Mouse (Mus musculus): Measurements from ENCODE around the gene Polr3gl.
A peak's percentile ranks its signal among the peaks of the same experiment; 100 is the strongest.

The Polr3gl gene

GRCm38 (mm10) chr3:96557694-96558093 lies 36.3 kb downstream of the Polr3gl start, which contains the start of gene Txnip:
Txnip (plus strand) TSS chr3:96557957.
- peak; percentile 99 for DNase-seq (ENCODE audit: low spot score)

GRCm38 (mm10) chr3:96556651-96557635 lies 37.0 kb downstream of the Polr3gl start:
- no peak for DNase-seq (ENCODE audit: low spot score)

GRCm38 (mm10) chr3:96555999-96556614 lies 37.9 kb downstream of the Polr3gl start:
- DNase-seq (ENCODE audit: low spot score): no peak

DNA sequence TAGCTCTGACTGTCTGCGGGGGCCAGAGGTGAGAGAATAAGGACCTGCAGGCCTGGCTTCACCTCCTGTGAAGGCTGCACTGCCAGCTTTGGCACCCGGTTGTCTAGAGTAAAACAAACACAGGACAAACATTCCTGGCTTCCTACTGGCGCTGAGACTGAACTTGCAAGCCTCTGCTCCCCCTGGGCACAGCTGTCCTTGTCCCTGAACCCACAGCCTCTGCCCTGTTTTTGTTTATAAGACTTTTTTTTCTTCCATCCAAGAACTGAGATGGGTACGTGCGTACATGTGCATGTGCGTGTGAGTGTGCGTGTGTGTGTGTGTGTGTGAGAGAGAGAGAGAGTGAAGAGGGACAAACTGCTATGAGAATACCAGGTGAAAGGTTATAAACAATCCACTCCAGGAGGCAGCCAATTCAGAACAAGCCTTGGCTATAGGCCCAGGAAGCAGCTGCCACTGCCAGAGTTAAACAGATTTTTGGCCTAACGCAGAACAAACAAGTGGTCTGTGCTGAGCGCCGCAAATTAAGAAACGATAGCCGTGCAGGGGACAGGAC lies 38.9 kb downstream of the Polr3gl start:
- peak; percentile 70 for DNase-seq (ENCODE audit: low spot score)

DNA sequence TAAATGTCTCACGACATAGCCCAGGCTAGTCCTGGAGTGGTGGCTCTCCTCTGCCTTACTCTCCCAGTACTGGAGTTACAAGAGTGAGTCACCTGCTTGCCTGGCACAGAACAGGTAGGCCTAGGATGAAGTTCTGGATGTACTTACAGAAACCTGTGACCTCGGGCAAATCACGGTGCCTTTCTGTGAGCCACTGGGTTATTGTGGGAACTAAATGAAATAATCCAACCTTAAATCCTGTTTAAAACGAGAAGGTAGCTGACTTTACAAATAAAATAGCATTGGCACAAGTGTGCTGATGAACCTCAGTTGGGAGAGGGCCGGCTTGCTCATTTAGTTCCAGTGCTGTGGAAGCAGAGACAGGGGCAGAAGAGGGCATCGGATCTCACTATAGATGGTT lies 39.7 kb downstream of the Polr3gl start:
- no peak for DNase-seq (ENCODE audit: low spot score)

DNA sequence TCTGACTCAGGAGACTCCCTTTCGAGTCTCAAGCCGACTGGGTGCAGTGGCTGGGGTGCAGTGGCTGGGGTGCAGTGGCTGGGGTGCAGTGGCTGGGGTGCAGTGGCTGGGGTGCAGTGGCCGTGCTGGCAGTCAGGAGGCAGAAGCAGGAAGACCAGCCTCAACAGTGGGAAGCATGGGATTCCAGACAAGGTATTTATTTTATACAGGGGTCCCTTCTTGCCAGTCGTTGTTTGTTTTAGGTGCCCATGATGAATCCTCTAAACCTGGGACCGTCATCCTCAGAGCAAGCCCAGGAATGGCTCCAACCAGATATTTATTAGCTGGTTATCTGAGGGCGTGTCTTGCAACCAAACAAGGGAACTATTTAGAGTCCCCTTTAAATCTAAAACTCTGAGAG lies 40.4 kb downstream of the Polr3gl start:
- DNase-seq (ENCODE audit: low spot score): no peak

GRCm38 (mm10) chr3:96551890-96552289 lies 42.1 kb downstream of the Polr3gl start:
- DNase-seq (ENCODE audit: low spot score): no peak

- DNase-seq (ENCODE audit: low spot score): no peak
Observed at GRCm38 (mm10) chr3:96551203-96551602, 42.8 kb downstream of the Polr3gl start.

- DNase-seq (ENCODE audit: low spot score): no peak
Observed at GRCm38 (mm10) chr3:96549346-96549745, 44.6 kb downstream of the Polr3gl start.

DNA sequence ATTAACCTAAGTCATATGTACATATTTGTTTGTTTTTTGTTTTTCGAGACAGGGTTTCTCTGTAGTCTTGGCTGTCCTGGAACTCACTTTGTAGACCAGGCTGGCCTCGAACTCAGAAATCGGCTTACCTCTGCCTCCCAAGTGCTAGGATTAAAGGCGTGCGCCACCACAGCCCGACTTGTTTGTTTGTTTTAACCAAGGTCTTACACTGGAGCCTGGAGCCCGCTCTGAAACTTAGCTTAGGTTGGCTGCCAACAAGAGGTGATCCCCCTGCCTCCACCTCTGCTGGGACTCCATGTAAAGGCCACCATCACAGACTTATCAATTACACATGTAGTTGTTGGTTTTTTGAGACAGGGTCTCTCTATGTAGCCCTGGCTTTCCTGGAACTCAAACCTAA lies 45.2 kb downstream of the Polr3gl start:
- no peak for DNase-seq (ENCODE audit: low spot score)

DNA sequence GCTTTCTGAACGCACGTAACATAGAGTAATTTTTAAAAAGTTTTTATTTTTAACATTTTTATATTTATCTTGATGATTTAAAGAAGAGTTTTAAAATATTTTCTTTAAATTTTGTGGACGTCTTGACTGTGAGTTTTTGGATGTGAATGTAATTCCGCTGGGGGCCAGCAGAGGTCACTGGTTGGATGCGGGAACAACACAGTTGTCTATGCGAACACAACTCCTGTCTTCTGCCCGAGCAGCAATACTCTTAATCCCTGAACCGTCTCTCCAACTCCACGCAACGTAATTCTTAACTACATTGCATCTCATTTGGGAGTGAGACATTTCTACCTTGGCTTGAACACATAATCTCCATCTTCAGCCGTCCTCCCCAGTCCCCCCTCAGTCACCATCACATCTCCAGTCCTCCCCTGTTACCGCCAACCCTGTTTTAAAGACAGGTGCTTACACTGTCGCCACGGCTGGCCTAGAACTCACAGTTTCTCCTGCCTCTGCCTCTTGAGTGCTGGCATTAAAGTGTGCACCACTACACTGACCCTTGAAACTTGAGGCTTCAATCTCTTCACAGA lies 46.5 kb downstream of the Polr3gl start:
- DNase-seq (ENCODE audit: low spot score): peak; percentile 76

DNA sequence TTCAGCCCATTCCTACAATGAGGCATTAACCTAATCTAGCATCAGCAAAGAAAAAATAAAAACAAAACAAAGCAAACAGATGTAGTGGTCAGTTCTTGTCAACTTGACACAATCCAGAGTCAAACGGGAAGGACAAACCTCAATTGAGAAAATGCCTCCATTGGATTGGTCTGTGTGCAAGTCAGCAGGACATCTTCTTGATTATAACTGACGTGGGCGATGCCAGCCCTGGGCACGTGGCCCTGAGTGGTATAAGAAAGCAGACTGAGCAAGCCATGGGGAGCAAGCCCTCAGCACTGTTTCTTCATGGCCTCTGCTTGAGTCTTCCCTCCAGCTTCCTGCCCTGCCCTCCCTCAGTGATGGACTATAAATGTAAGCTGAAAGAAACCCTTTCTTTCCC lies 47.1 kb downstream of the Polr3gl start:
- DNase-seq (ENCODE audit: low spot score): no peak

DNA sequence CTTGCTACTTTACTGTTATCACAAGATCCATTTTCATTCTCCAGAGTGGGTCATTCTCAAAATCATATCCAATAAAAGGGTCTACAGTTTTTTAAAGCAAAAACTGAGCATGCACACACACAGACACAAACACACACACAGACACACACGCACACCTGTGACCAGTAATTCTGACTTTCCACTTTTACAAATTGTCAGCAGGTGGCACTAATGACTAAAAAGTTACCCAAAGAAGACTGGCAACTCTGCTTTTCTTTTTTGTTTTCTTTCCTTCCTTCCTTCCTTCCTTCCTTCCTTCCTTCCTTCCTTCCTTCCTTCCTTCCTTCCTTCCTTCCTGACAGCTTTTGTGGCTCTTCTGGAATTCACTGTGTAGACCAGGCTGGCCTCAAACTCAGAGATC lies 48.4 kb downstream of the Polr3gl start:
- no peak for DNase-seq (ENCODE audit: low spot score)

- no peak for DNase-seq (ENCODE audit: low spot score)
Observed at GRCm38 (mm10) chr3:96543345-96543744, 50.6 kb downstream of the Polr3gl start.

- DNase-seq (ENCODE audit: low spot score): no peak
Observed at GRCm38 (mm10) chr3:96542554-96542953, 51.4 kb downstream of the Polr3gl start.

- DNase-seq (ENCODE audit: low spot score): no peak
Observed at GRCm38 (mm10) chr3:96541328-96542078, 52.5 kb downstream of the Polr3gl start.

DNA sequence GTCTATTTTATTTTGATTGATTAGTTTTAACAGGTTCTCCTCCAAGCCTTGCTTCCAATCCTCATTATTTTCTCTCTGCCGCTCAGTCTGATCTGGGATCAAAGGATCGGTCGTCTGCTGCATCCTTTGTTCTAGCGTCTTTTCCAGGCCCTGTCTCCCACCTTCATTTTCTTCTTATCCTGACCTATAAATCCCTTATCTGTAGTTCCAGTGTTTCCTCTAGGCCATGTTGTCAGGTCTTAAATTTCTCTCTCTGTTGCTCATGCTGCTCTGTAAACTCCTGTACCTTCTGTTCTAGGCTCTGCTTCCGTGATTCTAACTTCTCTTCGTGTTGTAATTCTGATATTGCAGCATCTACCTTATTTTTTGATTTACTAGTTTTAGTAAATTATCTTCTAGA lies 53.2 kb downstream of the Polr3gl start:
- DNase-seq (ENCODE audit: low spot score): no peak

DNA sequence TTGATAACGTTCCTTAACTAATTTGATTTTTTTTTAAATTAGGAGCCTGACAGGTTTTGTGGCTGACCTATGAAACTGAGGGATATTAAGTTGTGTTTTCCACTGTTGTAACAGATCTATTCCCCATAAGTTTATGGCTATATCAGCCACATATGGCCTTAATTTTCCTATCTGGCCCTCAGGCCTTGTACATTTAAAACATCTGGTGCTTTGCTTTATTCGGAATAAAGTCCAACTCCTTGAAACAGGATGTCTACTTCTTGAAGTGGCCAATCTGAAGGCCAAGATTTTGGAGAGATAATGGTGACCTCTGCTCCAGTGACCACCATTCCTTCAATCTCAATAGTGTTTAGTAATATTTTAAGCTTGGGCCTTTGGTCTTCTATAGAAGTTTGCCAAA lies 54.7 kb downstream of the Polr3gl start:
- DNase-seq (ENCODE audit: low spot score): no peak

- no peak for DNase-seq (ENCODE audit: low spot score)
Observed at GRCm38 (mm10) chr3:96534300-96534699, 59.7 kb downstream of the Polr3gl start.

DNA sequence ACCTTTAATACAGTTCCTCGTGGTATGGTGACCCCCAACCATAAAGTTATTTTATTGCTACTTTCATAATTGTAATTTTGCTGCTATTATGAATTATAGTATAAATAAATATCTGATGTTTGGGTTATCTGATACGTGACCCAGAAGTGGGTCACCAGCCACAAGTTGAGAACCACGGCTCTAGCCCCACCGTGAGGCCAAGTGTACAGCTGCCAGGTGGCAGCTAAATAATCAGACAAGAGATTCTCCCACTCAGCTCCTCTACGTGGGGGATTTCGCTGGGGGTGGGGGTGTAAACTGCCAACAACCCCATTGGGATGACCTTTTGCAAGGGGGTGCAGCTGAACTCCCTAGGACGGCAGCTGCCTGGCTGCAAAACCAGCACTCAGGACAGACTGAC lies 61.9 kb downstream of the Polr3gl start:
- DNase-seq (ENCODE audit: low spot score): no peak

DNA sequence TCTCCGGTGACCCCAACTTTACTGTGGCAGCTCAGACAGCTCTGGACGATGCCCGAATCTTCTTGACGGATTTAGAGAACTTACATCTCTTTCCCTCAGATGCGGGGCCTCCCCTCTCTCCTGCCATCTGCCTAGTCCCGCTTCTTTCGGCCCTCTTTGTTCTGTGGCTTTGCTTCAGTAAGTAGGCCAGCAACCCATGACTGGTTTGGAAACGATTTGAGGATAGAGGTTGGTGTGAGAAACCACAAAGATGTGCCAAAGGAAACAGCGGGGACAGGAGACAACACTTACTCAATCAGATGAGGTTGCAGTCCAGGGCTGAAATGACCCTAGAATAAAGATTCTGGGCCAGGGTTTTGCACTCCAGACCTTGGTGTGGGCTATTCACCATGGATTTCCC lies 65.5 kb downstream of the Polr3gl start:
- DNase-seq (ENCODE audit: low spot score): no peak
